7 mouse cellular contexts compared by ENCODE assay signal in genomic region chr1:64616531-64616880, GRCm38 (mm10). TPM values are rescaled to one million over a fixed set of nuclear protein-coding genes. Genes with fewer than 3 reads are reported as not detected.
DNase-seq lines count a peak whose midpoint lies in the region; ATAC-seq and TF ChIP-seq lines count a peak whose summit lies in the region.

No protein-coding gene starts in this region.

- H3K4me2 ChIP-seq in limb, embryonic 12.5 days: peak overlapping the region; percentile 73

- peak overlapping the region; percentile 93 for H3K4me3 ChIP-seq in testis, adult 2 months (ENCODE audit: control insufficient read depth, low read depth, low read length)
- H3K4me3 ChIP-seq in erythroblast, embryonic 14.5 days (replicated peaks): peak overlapping the region; percentile 91
- peak overlapping the region; percentile 74 for H3K4me3 ChIP-seq in limb, embryonic 12.5 days (replicated peaks)
- H3K4me3 ChIP-seq in olfactory bulb, adult 2 months (ENCODE audit: insufficient read depth, low read depth, low read length): peak overlapping the region; percentile 82

- H3K9ac ChIP-seq in limb, embryonic 12.5 days (replicated peaks): peak overlapping the region; percentile 87

- no peaks in the 10 kb centered on the region for H3K27me3 ChIP-seq in testis, adult 2 months (ENCODE audit: control insufficient read depth, insufficient read depth, low read length)
- H3K27me3 ChIP-seq in erythroblast, embryonic 14.5 days (ENCODE audit: control insufficient read depth): no peaks in the 10 kb centered on the region
- no peaks in the 10 kb centered on the region for H3K27me3 ChIP-seq in limb, embryonic 12.5 days

- TF ChIP-seq CTCF in testis, adult 2 months (IDR thresholded peaks at IDR 0.05; ENCODE audit: control insufficient read depth, insufficient read depth, insufficient replicate concordance, low read depth, low read length): no peak
- no peak for TF ChIP-seq CTCF in olfactory bulb, adult 2 months (IDR thresholded peaks at IDR 0.05; ENCODE audit: insufficient read depth, low read depth, low read length)

- peak overlapping the region; percentile 65; the same call in 1 of the 2 replicates for H3K27ac ChIP-seq in testis, adult 2 months (ENCODE audit: control insufficient read depth, insufficient read depth, low read depth, low read length)
- H3K27ac ChIP-seq in limb, embryonic 12.5 days: peak overlapping the region; percentile 98
- peak overlapping the region; percentile 35 for H3K27ac ChIP-seq in olfactory bulb, adult 2 months (ENCODE audit: insufficient read depth, low read depth, low read length)

- H3K4me1 ChIP-seq in testis, adult 2 months (ENCODE audit: control insufficient read depth, insufficient read depth, low read length): peaks cover 4% of the 10 kb centered on the region; the same call in 1 of the 2 replicates
- peaks cover 35% of the 10 kb centered on the region for H3K4me1 ChIP-seq in erythroblast, embryonic 14.5 days (ENCODE audit: control insufficient read depth)
- peaks cover 26% of the 10 kb centered on the region for H3K4me1 ChIP-seq in limb, embryonic 12.5 days (replicated peaks)
- peaks cover 22% of the 10 kb centered on the region for H3K4me1 ChIP-seq in olfactory bulb, adult 2 months (ENCODE audit: control insufficient read depth, insufficient read depth, low read length)

- no peak for TF ChIP-seq POLR2A in testis, adult 2 months (IDR thresholded peaks at IDR 0.05; ENCODE audit: control insufficient read depth, low read depth, low read length)
- no peak for TF ChIP-seq POLR2A in olfactory bulb, adult 2 months (IDR thresholded peaks at IDR 0.05; ENCODE audit: insufficient read depth, low read depth, low read length)

- no peaks in the 10 kb centered on the region for H3K36me3 ChIP-seq in testis, adult 2 months (ENCODE audit: control insufficient read depth, insufficient read depth, low read length)
- peaks cover 23% of the 10 kb centered on the region for H3K36me3 ChIP-seq in erythroblast, embryonic 14.5 days (ENCODE audit: control insufficient read depth)
- H3K36me3 ChIP-seq in limb, embryonic 12.5 days: peaks cover 27% of the 10 kb centered on the region

- no peaks in the 10 kb centered on the region for H3K9me3 ChIP-seq in erythroblast, embryonic 14.5 days (ENCODE audit: control insufficient read depth, low read length)
- H3K9me3 ChIP-seq in limb, embryonic 12.5 days: no peaks in the 10 kb centered on the region

- no peak for DNase-seq in testis, postnatal 10 days (ENCODE audit: low spot score)
- DNase-seq in spleen, adult 12 weeks (ENCODE audit: low spot score): no peak
- DNase-seq in cerebellum, postnatal 25 days: no peak

- WGBS in limb, embryonic 12.5 days: 5% methylated on average over 8 of the region's 8 CpGs
- under 1% methylated on average over 8 of the region's 8 CpGs for WGBS in olfactory bulb, adult 2 months

- ATAC-seq in limb, embryonic 12.5 days (ENCODE audit: insufficient number of reproducible peaks, insufficient read depth, low FRiP score, low TSS enrichment, low read depth): no peak

RNA-seq across cellular contexts. Expression of gene Mettl21a, which starts 0.5 kb away (rescaled TPM):
- polyA plus RNA-seq in testis, adult 2 months (2012; rRNA removed): 3.1 and 4.4 TPM in 2 replicates
- polyA plus RNA-seq in erythroblast, embryonic 14.5 days (2012): 0.17 and 0.26 TPM in 2 replicates
- 20.5 and 22.5 TPM in 2 replicates for polyA plus RNA-seq in limb, embryonic 12.5 days (2016; fragmentation: Nextera tagmentation; extraction: Ambion mirVana)
- not detected in 2 replicates for polyA plus RNA-seq in olfactory bulb, adult 2 months (2012; ENCODE audit: insufficient read depth, insufficient read length, low replicate concordance, missing spikeins)

Comparison
In these comparisons a context has a peak if more than half of its experiments do, and no peak if none do; other contexts are left out.
1. H3K27ac ChIP-seq: peak in every context shown above with its lines; median percentile 98 in limb, embryonic 12.5 days; 65 in testis, adult 2 months; 35 in olfactory bulb, adult 2 months.